Mouse (Mus musculus) erythroblast, embryonic 14.5 days (primary cell): Measurements from ENCODE around the gene Dnah11.

Source experiments
- GATA1 ChIP-seq: IDR thresholded peaks from 2 replicates; pipeline ENCODE4 v1.6.1; 2012; ENCODE audit warnings: low read length, inconsistent platforms, mixed read lengths
- TAL1 ChIP-seq: IDR thresholded peaks from 3 replicates; pipeline ENCODE4 v1.6.1; 2012; ENCODE audit warnings: low read length, inconsistent platforms, mixed read lengths

GRCm38 (mm10) chr12:118187663-118188062 is 11.2 kb downstream of the Dnah11 start:
- TF ChIP-seq GATA1 (no peak), TAL1 (no peak)
